Mouse (Mus musculus): ENCODE data around the gene Ypel5.

Ypel5 gene

GRCm38 (mm10) chr17:72836158-72837115 is at the start of gene Ypel5:
TSS of gene Ypel5 (plus strand) at chr17:72836453.
- DNase-seq (ENCODE audit: extremely low read depth, low read depth, low spot score) = peak; percentile 94

- DNase-seq (ENCODE audit: extremely low read depth, low read depth, low spot score) = no peak
These were observed 48.3 kb upstream of the Ypel5 start for GRCm38 (mm10) chr17:72787886-72788436.

- DNase-seq (ENCODE audit: extremely low read depth, low read depth, low spot score) = no peak
These were observed 43.0 kb upstream of the Ypel5 start for GRCm38 (mm10) chr17:72793278-72793677.

GRCm38 (mm10) chr17:72794660-72795059 is 41.6 kb upstream of the Ypel5 start:
- no peak for DNase-seq (ENCODE audit: extremely low read depth, low read depth, low spot score)

GRCm38 (mm10) chr17:72795392-72796047 is 40.7 kb upstream of the Ypel5 start:
- no peak for DNase-seq (ENCODE audit: extremely low read depth, low read depth, low spot score)

- DNase-seq (ENCODE audit: extremely low read depth, low read depth, low spot score) = no peak
These were observed 39.7 kb upstream of the Ypel5 start for GRCm38 (mm10) chr17:72796506-72796905.

- DNase-seq (ENCODE audit: extremely low read depth, low read depth, low spot score) = no peak
These were observed 38.4 kb upstream of the Ypel5 start for GRCm38 (mm10) chr17:72797867-72798266.

- no peak for DNase-seq (ENCODE audit: extremely low read depth, low read depth, low spot score)
These were observed 26.2 kb upstream of the Ypel5 start for GRCm38 (mm10) chr17:72809942-72810654.

- DNase-seq (ENCODE audit: extremely low read depth, low read depth, low spot score) = no peak
These were observed 22.6 kb upstream of the Ypel5 start for GRCm38 (mm10) chr17:72813419-72814315.

GRCm38 (mm10) chr17:72817574-72817973 is 18.7 kb upstream of the Ypel5 start:
- DNase-seq (ENCODE audit: extremely low read depth, low read depth, low spot score) = no peak

GRCm38 (mm10) chr17:72819714-72820113 is 16.5 kb upstream of the Ypel5 start:
- DNase-seq (ENCODE audit: extremely low read depth, low read depth, low spot score) = no peak

- no peak for DNase-seq (ENCODE audit: extremely low read depth, low read depth, low spot score)
These were observed 15.8 kb upstream of the Ypel5 start for GRCm38 (mm10) chr17:72820425-72820824.

GRCm38 (mm10) chr17:72821923-72822322 is 14.3 kb upstream of the Ypel5 start:
- no peak for DNase-seq (ENCODE audit: extremely low read depth, low read depth, low spot score)

GRCm38 (mm10) chr17:72826916-72827534 is 9.2 kb upstream of the Ypel5 start:
- DNase-seq (ENCODE audit: extremely low read depth, low read depth, low spot score) = no peak

GRCm38 (mm10) chr17:72828027-72828678 is 8.1 kb upstream of the Ypel5 start:
- DNase-seq (ENCODE audit: extremely low read depth, low read depth, low spot score) = no peak

- DNase-seq (ENCODE audit: extremely low read depth, low read depth, low spot score) = no peak
These were observed 7.6 kb upstream of the Ypel5 start for GRCm38 (mm10) chr17:72828687-72829086.

GRCm38 (mm10) chr17:72837140-72837712 is 973 bp downstream of the Ypel5 start:
- DNase-seq (ENCODE audit: extremely low read depth, low read depth, low spot score) = no peak

GRCm38 (mm10) chr17:72837824-72838474 is 1.7 kb downstream of the Ypel5 start:
- DNase-seq (ENCODE audit: extremely low read depth, low read depth, low spot score) = no peak
